Mouse (Mus musculus): Measurements from ENCODE around the gene Gm9821. TPM values are rescaled to one million over a fixed set of nuclear protein-coding genes. Genes with fewer than 3 reads are reported as not detected.

Gene Gm9821
- polyA plus RNA-seq, 1 experiment from 2014 or later: 0.21 TPM

DNA sequence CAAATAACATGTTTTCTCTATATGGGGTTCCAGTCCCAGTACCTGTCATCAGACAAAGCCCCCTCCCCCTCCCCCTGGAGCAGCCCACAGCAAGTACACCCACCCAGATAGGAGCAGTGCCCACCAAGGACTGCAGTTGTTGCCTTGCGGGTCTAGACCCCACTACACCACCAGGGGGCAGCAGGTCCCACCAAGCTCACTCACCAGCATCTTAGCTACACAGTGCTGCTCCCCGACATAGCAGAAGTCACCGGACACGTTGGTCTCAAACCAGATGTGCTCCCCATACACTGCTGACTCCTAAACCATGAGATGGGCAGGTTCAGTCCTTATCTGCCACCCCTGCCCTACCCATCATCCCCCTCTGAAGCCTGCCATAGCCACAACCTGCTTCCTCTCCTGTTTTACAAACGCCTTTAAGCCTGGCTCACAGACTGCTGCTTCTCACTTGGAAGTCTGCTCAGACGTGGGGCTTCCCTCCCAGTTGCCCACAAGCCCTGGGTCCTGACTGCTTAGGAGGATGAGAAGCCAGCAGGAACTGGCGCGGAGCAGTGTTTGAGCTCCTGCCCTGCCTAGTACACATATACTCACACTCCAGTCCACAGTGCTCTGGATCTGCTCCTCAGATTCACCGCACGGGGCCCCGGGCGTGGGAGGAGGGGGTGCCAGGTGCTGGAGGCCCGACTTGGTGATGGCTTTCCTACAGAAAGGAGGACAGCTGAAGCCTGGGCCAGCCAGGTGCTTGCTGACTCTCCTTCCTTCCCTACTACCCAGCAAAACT is 1.1 kb upstream of the Gm9821 start:
- Histone ChIP-seq H3K4me2 (replicated peaks; ENCODE audit: low read depth) (no peak overlapping the region), H3K27ac (ENCODE audit: low read depth, low read length) (no peak overlapping the region), H3K9ac (ENCODE audit: low read depth, low read length) (no peak overlapping the region), H3K27me3 (replicated peaks; ENCODE audit: control insufficient read depth, insufficient read depth, low read length) (no peaks in the 10 kb centered on the region), H3K4me3 (ENCODE audit: low read depth, low read length) (no peak overlapping the region), H3K9me3 (ENCODE audit: control insufficient read depth) (no peaks in the 10 kb centered on the region), H3K36me3 (ENCODE audit: control insufficient read depth, insufficient read depth) (peaks cover 54% of the 10 kb centered on the region), H3K4me1 (replicated peaks; ENCODE audit: control insufficient read depth, insufficient read depth, low read length) (peaks cover 10% of the 10 kb centered on the region)
- WGBS: 39% methylated on average over 13 of the region's 13 CpGs
- peak; percentile 44 for ATAC-seq
- peak; percentile 98 for TF ChIP-seq CTCF (IDR thresholded peaks at IDR 0.05; ENCODE audit: low read depth)

GRCm38 (mm10) chr2:91946836-91947235 is 1.3 kb downstream of the Gm9821 start:
- Histone ChIP-seq H3K4me3 (ENCODE audit: low read depth, low read length) (no peak overlapping the region), H3K4me2 (replicated peaks; ENCODE audit: low read depth) (no peak overlapping the region), H3K27ac (ENCODE audit: low read depth, low read length) (no peak overlapping the region), H3K9me3 (ENCODE audit: control insufficient read depth) (no peaks in the 10 kb centered on the region), H3K4me1 (replicated peaks; ENCODE audit: control insufficient read depth, insufficient read depth, low read length) (peaks cover 20% of the 10 kb centered on the region), H3K9ac (ENCODE audit: low read depth, low read length) (no peak overlapping the region), H3K27me3 (replicated peaks; ENCODE audit: control insufficient read depth, insufficient read depth, low read length) (no peaks in the 10 kb centered on the region), H3K36me3 (ENCODE audit: control insufficient read depth, insufficient read depth) (peaks cover 33% of the 10 kb centered on the region)
- TF ChIP-seq CTCF (IDR thresholded peaks at IDR 0.05; ENCODE audit: low read depth): no peak
- 24% methylated on average over 6 of the region's 6 CpGs for WGBS
- no peak for ATAC-seq

GRCm38 (mm10) chr2:91947397-91948150 is 2.1 kb downstream of the Gm9821 start:
- no peak overlapping the region for H3K4me3 ChIP-seq (ENCODE audit: low read depth, low read length)
- no peak for TF ChIP-seq CTCF (IDR thresholded peaks at IDR 0.05; ENCODE audit: low read depth)
- peaks cover 25% of the 10 kb centered on the region for H3K36me3 ChIP-seq (ENCODE audit: control insufficient read depth, insufficient read depth)
- H3K4me1 ChIP-seq (replicated peaks; ENCODE audit: control insufficient read depth, insufficient read depth, low read length): peaks cover 20% of the 10 kb centered on the region
- no peaks in the 10 kb centered on the region for H3K9me3 ChIP-seq (ENCODE audit: control insufficient read depth)
- no peaks in the 10 kb centered on the region for H3K27me3 ChIP-seq (replicated peaks; ENCODE audit: control insufficient read depth, insufficient read depth, low read length)
- H3K27ac ChIP-seq (ENCODE audit: low read depth, low read length): peak overlapping the region; percentile 15
- peak overlapping the region; percentile 35 for H3K4me2 ChIP-seq (replicated peaks; ENCODE audit: low read depth)
- peak; percentile 10; the same call in 1 of the 2 replicates for ATAC-seq
- H3K9ac ChIP-seq (ENCODE audit: low read depth, low read length): no peak overlapping the region
- WGBS: 39% methylated on average over 11 of the region's 11 CpGs

DNA sequence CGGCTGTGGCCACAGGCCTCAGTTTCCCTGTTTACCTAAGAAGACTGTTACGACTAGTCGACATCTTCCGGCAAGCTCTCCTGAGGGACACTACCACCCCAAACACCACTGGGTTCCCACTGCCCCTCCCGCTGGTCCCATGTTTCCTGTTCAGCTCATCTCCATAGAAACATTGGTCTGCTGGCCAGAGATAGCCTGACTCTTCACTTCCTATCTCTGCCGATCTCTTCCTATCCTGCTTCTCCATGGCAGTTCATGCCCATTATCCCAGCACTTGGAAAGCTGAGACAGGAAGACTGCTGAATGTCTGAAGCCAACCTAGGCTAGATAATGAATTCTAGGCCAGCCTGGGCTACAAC is 2.6 kb downstream of the Gm9821 start:
- no peaks in the 10 kb centered on the region for H3K27me3 ChIP-seq (replicated peaks; ENCODE audit: control insufficient read depth, insufficient read depth, low read length)
- H3K4me1 ChIP-seq (replicated peaks; ENCODE audit: control insufficient read depth, insufficient read depth, low read length): peaks cover 20% of the 10 kb centered on the region
- H3K36me3 ChIP-seq (ENCODE audit: control insufficient read depth, insufficient read depth): peaks cover 22% of the 10 kb centered on the region
- H3K27ac ChIP-seq (ENCODE audit: low read depth, low read length): peak overlapping the region; percentile 15; the same call in 1 of the 2 replicates
- H3K4me3 ChIP-seq (ENCODE audit: low read depth, low read length): no peak overlapping the region
- 47% methylated on average over 6 of the region's 6 CpGs for WGBS
- no peak for TF ChIP-seq CTCF (IDR thresholded peaks at IDR 0.05; ENCODE audit: low read depth)
- peak overlapping the region; percentile 35 for H3K4me2 ChIP-seq (replicated peaks; ENCODE audit: low read depth)
- ATAC-seq: no peak
- no peak overlapping the region for H3K9ac ChIP-seq (ENCODE audit: low read depth, low read length)
- H3K9me3 ChIP-seq (ENCODE audit: control insufficient read depth): no peaks in the 10 kb centered on the region

DNA sequence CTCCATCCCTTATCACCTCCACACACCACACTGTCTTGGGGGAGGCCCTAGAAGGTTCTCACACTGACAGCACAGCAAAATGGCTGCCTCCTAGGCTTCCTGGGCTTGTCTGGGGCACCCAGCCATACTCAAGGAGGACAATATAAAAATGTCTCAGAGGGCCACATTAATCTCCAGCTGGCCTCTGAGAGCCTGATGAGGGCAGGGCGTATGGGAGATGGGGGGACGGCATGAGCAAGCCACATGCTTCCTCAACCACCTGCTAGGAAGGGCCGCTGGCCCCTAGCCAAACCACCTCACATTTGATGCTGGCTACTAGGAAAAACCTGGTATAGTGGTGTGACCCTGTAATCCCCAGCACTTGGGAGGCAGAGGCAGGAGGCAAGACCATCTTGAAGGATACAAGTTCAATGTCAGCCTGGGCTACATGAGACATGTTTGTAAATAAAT is 3.3 kb downstream of the Gm9821 start:
- WGBS: 45% methylated on average over 3 of the region's 3 CpGs
- H3K36me3 ChIP-seq (ENCODE audit: control insufficient read depth, insufficient read depth): peaks cover 15% of the 10 kb centered on the region
- peaks cover 20% of the 10 kb centered on the region for H3K4me1 ChIP-seq (replicated peaks; ENCODE audit: control insufficient read depth, insufficient read depth, low read length)
- H3K9me3 ChIP-seq (ENCODE audit: control insufficient read depth): no peaks in the 10 kb centered on the region
- peak overlapping the region; percentile 48; the same call in 1 of the 2 replicates for H3K4me2 ChIP-seq (replicated peaks; ENCODE audit: low read depth)
- H3K27ac ChIP-seq (ENCODE audit: low read depth, low read length): no peak overlapping the region
- no peak for ATAC-seq
- H3K4me3 ChIP-seq (ENCODE audit: low read depth, low read length): no peak overlapping the region
- no peak for TF ChIP-seq CTCF (IDR thresholded peaks at IDR 0.05; ENCODE audit: low read depth)
- no peak overlapping the region for H3K9ac ChIP-seq (ENCODE audit: low read depth, low read length)
- H3K27me3 ChIP-seq (replicated peaks; ENCODE audit: control insufficient read depth, insufficient read depth, low read length): no peaks in the 10 kb centered on the region
